Mouse (Mus musculus) olfactory bulb, adult 2 months (tissue): ENCODE results near the gene Bcat2.

Experiments used
- CTCF ChIP-seq: fragments of 200-500 bp; IDR thresholded peaks from 2 replicates; pipeline ENCODE4 v1.5.1; 2012; ENCODE audit warnings: low read depth, mild to moderate bottlenecking, low read length, moderate library complexity; ENCODE audit not compliant: insufficient read depth
- POLR2A ChIP-seq: fragments of 200-500 bp; IDR thresholded peaks from 2 replicates; pipeline ENCODE4 v1.6.1; 2012; ENCODE audit warnings: mild to moderate bottlenecking, low read depth, low read length, moderate library complexity; ENCODE audit not compliant: insufficient read depth

DNA sequence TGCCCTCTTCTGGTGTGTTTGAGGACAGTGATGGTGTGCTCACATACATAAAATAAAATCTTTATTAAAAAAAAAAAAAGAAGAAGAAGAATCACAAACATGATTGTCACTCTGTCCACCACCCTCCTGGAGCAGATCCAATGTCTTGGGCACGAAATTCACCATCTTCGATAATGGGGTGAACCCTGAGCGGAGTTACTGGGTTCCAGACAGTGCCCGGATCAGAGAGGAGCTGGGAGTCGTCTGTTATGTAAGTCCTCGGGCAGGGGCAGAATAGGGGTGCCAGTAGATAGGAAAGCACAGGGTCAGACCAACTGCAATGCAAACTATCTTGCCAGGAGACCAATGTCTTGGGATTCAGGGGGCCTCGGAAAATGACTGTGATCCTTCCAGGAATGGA, 49.3 kb upstream of the Bcat2 start:
- TF ChIP-seq POLR2A (no peak), CTCF (no peak)
